Mouse (Mus musculus) megakaryocyte, embryonic 14.5 days (primary cell): ENCODE measurements at regions not wholly inside any gene's neighbourhood (a gene's known extent, or its start where the extent isn't known, plus 50 kb on each side); places are given as distances from the start of the nearest gene placed in this dataset.

Experiments
- FLI1 ChIP-seq: IDR thresholded peaks from 2 replicates; pipeline ENCODE4 v1.6.1; 2012; ENCODE audit warnings: low read length, inconsistent platforms, mixed read lengths
- GATA1 ChIP-seq: IDR thresholded peaks from 3 replicates; pipeline ENCODE4 v1.6.1; 2012; ENCODE audit warnings: mixed read lengths, low read length, inconsistent platforms, borderline replicate concordance

DNA sequence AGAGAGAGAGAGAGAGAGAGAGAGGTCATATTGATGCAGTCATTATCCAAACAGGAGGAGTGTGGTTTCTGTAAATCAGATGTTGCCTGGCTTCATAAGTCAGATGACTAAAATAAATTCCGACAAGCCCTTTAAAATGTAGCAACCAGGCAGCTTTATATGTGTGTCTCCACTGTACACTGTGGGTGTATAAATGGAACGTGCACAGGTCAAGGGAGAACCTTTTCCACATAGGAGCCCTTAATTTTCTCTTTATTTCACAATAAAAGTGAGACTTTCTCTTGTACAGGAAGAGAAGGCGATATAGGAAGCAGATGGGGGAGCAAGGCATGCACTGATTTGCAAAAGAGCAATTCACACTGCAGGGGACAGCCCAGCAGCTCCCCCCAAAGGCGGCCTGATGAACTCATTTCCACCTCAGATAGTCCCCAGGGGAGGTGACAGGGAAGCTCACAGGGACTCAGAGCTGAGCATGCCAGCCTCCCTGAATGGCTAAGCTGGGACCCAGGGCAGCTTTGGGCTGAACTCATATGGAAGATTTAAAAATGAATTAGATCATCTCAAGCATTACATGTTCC, 410.7 kb upstream of the Intu start:
- TF ChIP-seq GATA1 (no peak), FLI1 (no peak)
